Mouse (Mus musculus) CD8-positive naive resting alpha-beta T cell, adult 2 months (primary cell): ENCODE measurements around the gene Bcl9.
A peak's percentile ranks its signal among the peaks of the same experiment; 100 is the strongest.

ENCODE experiments used
- DNase-seq, 2 experiments: peaks; one replicate each; pipeline ENCODE4 v3.0.0; 2022; ENCODE audit warnings: low read depth in 2 of 2, low spot score in 2 of 2

The Bcl9 gene

GRCm38 (mm10) chr3:97297553-97298432 is at the start of gene Bcl9:
Gene Bcl9 (minus strand): TSS chr3:97297917.
- peak; percentile 38 to 65 for DNase-seq

GRCm38 (mm10) chr3:97339193-97339576 is 41.5 kb upstream of the Bcl9 start:
- no peak for DNase-seq

GRCm38 (mm10) chr3:97338522-97339192 is 40.9 kb upstream of the Bcl9 start:
- peak; percentile 71 to 83 for DNase-seq

- no peak for DNase-seq
Observed at GRCm38 (mm10) chr3:97337306-97337705, 39.6 kb upstream of the Bcl9 start.

GRCm38 (mm10) chr3:97336331-97336730 is 38.6 kb upstream of the Bcl9 start:
- no peak for DNase-seq

- DNase-seq = no peak
Observed at GRCm38 (mm10) chr3:97334618-97335017, 36.9 kb upstream of the Bcl9 start.

- DNase-seq = no peak
Observed at GRCm38 (mm10) chr3:97332172-97332571, 34.5 kb upstream of the Bcl9 start.

GRCm38 (mm10) chr3:97327809-97328208 is 30.1 kb upstream of the Bcl9 start:
- no peak for DNase-seq

GRCm38 (mm10) chr3:97327356-97327755 is 29.6 kb upstream of the Bcl9 start:
- DNase-seq = no peak

GRCm38 (mm10) chr3:97325621-97326345 is 28.1 kb upstream of the Bcl9 start:
- DNase-seq = no peak

- no peak for DNase-seq
Observed at GRCm38 (mm10) chr3:97324046-97324445, 26.3 kb upstream of the Bcl9 start.

- DNase-seq = no peak
Observed at GRCm38 (mm10) chr3:97317302-97317701, 19.6 kb upstream of the Bcl9 start.

- no peak for DNase-seq
Observed at GRCm38 (mm10) chr3:97313431-97313830, 15.7 kb upstream of the Bcl9 start.

- no peak for DNase-seq
Observed at GRCm38 (mm10) chr3:97311998-97312397, 14.3 kb upstream of the Bcl9 start.

- no peak for DNase-seq
Observed at GRCm38 (mm10) chr3:97309748-97310536, 12.2 kb upstream of the Bcl9 start.

GRCm38 (mm10) chr3:97308440-97308839 is 10.7 kb upstream of the Bcl9 start:
- no peak for DNase-seq

- DNase-seq = no peak
Observed at GRCm38 (mm10) chr3:97305907-97306306, 8.2 kb upstream of the Bcl9 start.

GRCm38 (mm10) chr3:97301586-97301985 is 3.9 kb upstream of the Bcl9 start:
- no peak for DNase-seq

- no peak for DNase-seq
Observed at GRCm38 (mm10) chr3:97300370-97300769, 2.7 kb upstream of the Bcl9 start.

GRCm38 (mm10) chr3:97299885-97300284 is 2.2 kb upstream of the Bcl9 start:
- DNase-seq = peak in 1 of 2 experiments; percentile 22
